Mouse (Mus musculus) cerebellum, adult 2 months (tissue): ENCODE data around the gene Leng1.

Experiments used
- CTCF ChIP-seq: fragments of 200-500 bp; IDR thresholded peaks from 2 replicates; pipeline ENCODE4 v1.5.1; 2011; ENCODE audit warnings: low read depth, mild to moderate bottlenecking, control low read depth, low read length, moderate library complexity, borderline replicate concordance; ENCODE audit not compliant: insufficient read depth
- POLR2A ChIP-seq: fragments of 200-500 bp; IDR thresholded peaks from 2 replicates; pipeline ENCODE4 v1.6.1; 2011; ENCODE audit warnings: low read length, control low read depth, borderline replicate concordance; ENCODE audit not compliant: insufficient read depth

- TF ChIP-seq CTCF: no peak
- peak; percentile 87; the same call in 1 of the 2 replicates for TF ChIP-seq POLR2A
Observed at GRCm38 (mm10) chr7:3617242-3617995, 48.2 kb downstream of the Leng1 start, which contains the start of gene Ndufa3.
